Mouse (Mus musculus): ENCODE results near the gene Aipl1. TPM values are rescaled to one million over a fixed set of nuclear protein-coding genes. Genes with fewer than 3 reads are reported as not detected.

Gene Aipl1
- polyA plus RNA-seq, 1 experiment, result not detected

DNA sequence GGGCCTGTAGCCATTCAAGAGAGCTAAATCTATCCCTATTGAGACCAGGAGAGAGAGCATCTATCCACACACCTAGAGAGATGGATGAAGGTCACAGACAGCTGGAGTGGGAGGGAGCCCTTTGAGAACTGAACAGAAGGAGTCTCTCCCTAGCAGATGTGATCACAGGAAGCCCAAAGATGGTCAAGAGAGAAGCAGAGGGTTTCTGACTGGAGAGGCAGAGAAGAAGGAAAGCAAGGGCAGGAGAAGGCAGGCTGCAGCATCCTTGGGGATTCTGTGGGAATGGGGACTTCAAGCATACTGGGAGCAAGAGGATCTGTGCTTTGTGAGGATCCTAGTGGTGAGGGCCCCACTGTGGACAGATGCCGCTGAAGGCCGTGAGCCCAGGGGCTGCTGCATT lies 51.5 kb downstream of the Aipl1 start:
- 54% methylated on average over 2 of the region's 2 CpGs for WGBS
- DNase-seq (ENCODE audit: low read depth, low spot score), result no peak

DNA sequence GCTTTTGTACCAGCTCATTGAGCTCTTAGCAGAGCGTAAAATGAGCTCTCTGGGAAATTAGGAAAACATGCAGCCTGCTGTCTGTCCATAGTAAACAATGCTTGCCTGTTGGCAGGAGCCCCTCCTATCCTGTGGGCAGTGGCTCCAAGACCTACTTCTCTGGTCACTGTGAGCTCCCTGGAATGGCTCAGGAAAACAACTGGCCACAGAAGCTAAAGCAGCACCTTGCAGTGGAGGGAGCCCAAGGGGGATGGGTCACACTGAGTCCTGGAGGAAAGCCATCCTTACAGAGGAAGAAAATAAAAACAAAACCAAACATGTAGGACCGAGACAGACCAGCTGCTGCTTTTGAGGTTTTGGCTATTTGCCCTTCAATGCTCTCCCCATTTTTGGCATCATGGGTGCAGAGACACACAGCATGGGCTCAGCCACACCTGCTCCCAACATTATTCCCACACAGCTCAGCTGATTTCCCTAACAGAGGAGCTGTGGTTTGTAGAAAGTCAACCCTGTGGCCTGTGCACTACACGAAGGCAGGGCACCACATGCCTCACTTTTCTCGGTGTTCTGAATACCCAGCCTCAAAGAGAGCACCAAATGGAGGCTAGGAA lies 52.1 kb downstream of the Aipl1 start:
- WGBS, result 32% methylated on average over 4 of the region's 4 CpGs

DNA sequence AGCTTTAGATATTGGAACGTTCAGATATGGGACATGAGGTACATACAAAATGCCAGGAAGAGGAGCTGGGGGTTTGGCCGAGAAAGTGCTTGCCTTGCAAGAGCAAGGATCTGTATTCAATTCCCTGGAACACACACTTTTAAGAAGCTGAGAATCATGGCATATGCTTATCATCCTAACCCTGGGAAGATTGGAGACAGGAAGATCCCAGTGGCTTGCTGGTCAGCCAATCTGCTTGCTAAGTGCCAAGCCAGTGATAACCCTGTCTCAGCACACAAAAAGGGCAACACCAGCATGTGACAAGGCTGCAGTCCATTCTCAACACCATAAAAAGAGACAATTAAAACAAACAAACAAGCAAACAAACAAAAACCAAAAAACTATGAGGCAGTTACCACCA lies 53.2 kb downstream of the Aipl1 start:
- WGBS, result 85% methylated on average over 2 of the region's 2 CpGs
- DNase-seq (ENCODE audit: low read depth, low spot score), result no peak

More for the DNA sequence above, 52.1 kb downstream of the Aipl1 start:
- no peak for DNase-seq (ENCODE audit: low read depth, low spot score)

Other genes starting within 250 kb of the Aipl1 start
- gene Pimreg, start 4.5 kb upstream of the Aipl1 start, polyA plus RNA-seq (2012; rRNA removed), result 2.4 and 3.7 TPM in 2 replicates
- gene Pitpnm3, start 98.3 kb upstream of the Aipl1 start, polyA plus RNA-seq (2012; rRNA removed), result 2.7 and 3.8 TPM in 2 replicates
- gene Gm43951, start 169.3 kb upstream of the Aipl1 start, polyA plus RNA-seq (2012; rRNA removed), result 0.06 and 0.16 TPM in 2 replicates
- gene 4933427D14Rik, start 169.9 kb upstream of the Aipl1 start, polyA plus RNA-seq (2012; rRNA removed), result 3.6 and 4.3 TPM in 2 replicates
- gene Txndc17, start 170.0 kb upstream of the Aipl1 start, polyA plus RNA-seq (2012; rRNA removed), result 159 and 188 TPM in 2 replicates
- gene Med31, start 178.1 kb upstream of the Aipl1 start, polyA plus RNA-seq (2012; rRNA removed), result 5.4 and 5.5 TPM in 2 replicates
- gene Slc13a5, start 229.7 kb upstream of the Aipl1 start, polyA plus RNA-seq (2012; rRNA removed), result 0.07 TPM in 1 of 2 replicates, not detected in the other